Mouse (Mus musculus): ENCODE measurements around the gene Ccdc182. TPM values are rescaled to one million over a fixed set of nuclear protein-coding genes. Genes with fewer than 3 reads are reported as not detected.

Ccdc182 gene
- polyA plus RNA-seq, 1 experiment from 2014 or later = not detected

GRCm38 (mm10) chr11:88252767-88253513 lies 40.9 kb upstream of the Ccdc182 start:
- 52% methylated on average over 10 of the region's 18 CpGs for WGBS (ENCODE audit: insufficient replicate concordance)
- no peak overlapping the region for H3K4me3 ChIP-seq (ENCODE audit: low read depth, low read length)
- H3K9ac ChIP-seq (replicated peaks) = no peak overlapping the region
- H3K4me1 ChIP-seq (ENCODE audit: insufficient read depth) = 0 out of 2 replicates have a peak, but pooled peaks cover 2% of the 10 kb centered on the region
- peaks cover 22% of the 10 kb centered on the region; the same call in 1 of the 2 replicates for H3K27me3 ChIP-seq (ENCODE audit: insufficient read depth, low read length)
- H3K36me3 ChIP-seq (replicated peaks; ENCODE audit: insufficient read depth, low read length) = no peaks in the 10 kb centered on the region
- H3K9me3 ChIP-seq (ENCODE audit: low read length) = 0 out of 2 replicates have a peak, but pooled peaks cover 1% of the 10 kb centered on the region
- no peak for ATAC-seq
- TF ChIP-seq CTCF (IDR thresholded peaks at IDR 0.05; ENCODE audit: low read depth) (no peak), EP300 (IDR thresholded peaks at IDR 0.05; ENCODE audit: low read depth) (no peak)
- H3K4me2 ChIP-seq (ENCODE audit: low read depth, low read length) = no peak overlapping the region
- H3K27ac ChIP-seq (ENCODE audit: low read depth) = no peak overlapping the region
- no peak for DNase-seq

GRCm38 (mm10) chr11:88253514-88254167 lies 40.2 kb upstream of the Ccdc182 start:
- H3K9ac ChIP-seq (replicated peaks) = no peak overlapping the region
- H3K4me2 ChIP-seq (ENCODE audit: low read depth, low read length) = no peak overlapping the region
- H3K9me3 ChIP-seq (ENCODE audit: low read length) = 0 out of 2 replicates have a peak, but pooled peaks cover 4% of the 10 kb centered on the region
- TF ChIP-seq CTCF (IDR thresholded peaks at IDR 0.05; ENCODE audit: low read depth) (no peak), EP300 (IDR thresholded peaks at IDR 0.05; ENCODE audit: low read depth) (no peak)
- no peak overlapping the region for H3K4me3 ChIP-seq (ENCODE audit: low read depth, low read length)
- DNase-seq (no peak), ATAC-seq (no peak)
- H3K27ac ChIP-seq (ENCODE audit: low read depth) = no peak overlapping the region
- H3K27me3 ChIP-seq (ENCODE audit: insufficient read depth, low read length) = peaks cover 27% of the 10 kb centered on the region; the same call in 1 of the 2 replicates
- 65% methylated on average over 7 of the region's 7 CpGs for WGBS (ENCODE audit: insufficient replicate concordance)
- 0 out of 2 replicates have a peak, but pooled peaks cover 2% of the 10 kb centered on the region for H3K4me1 ChIP-seq (ENCODE audit: insufficient read depth)
- H3K36me3 ChIP-seq (replicated peaks; ENCODE audit: insufficient read depth, low read length) = no peaks in the 10 kb centered on the region

- Histone ChIP-seq H3K4me2 (ENCODE audit: low read depth, low read length) (no peak overlapping the region), H3K27ac (ENCODE audit: low read depth) (no peak overlapping the region), H3K4me1 (ENCODE audit: insufficient read depth) (no peaks in the 10 kb centered on the region), H3K9ac (replicated peaks) (no peak overlapping the region), H3K4me3 (ENCODE audit: low read depth, low read length) (no peak overlapping the region), H3K36me3 (replicated peaks; ENCODE audit: insufficient read depth, low read length) (no peaks in the 10 kb centered on the region), H3K27me3 (ENCODE audit: insufficient read depth, low read length) (peaks cover 40% of the 10 kb centered on the region), H3K9me3 (ENCODE audit: low read length) (peaks cover 11% of the 10 kb centered on the region)
- DNase-seq = no peak
- WGBS (ENCODE audit: insufficient replicate concordance) = 75% methylated on average over 4 of the region's 4 CpGs
- TF ChIP-seq CTCF (IDR thresholded peaks at IDR 0.05; ENCODE audit: low read depth) (no peak), EP300 (IDR thresholded peaks at IDR 0.05; ENCODE audit: low read depth) (no peak)
- ATAC-seq = no peak
Measured at GRCm38 (mm10) chr11:88257700-88258099, 36.2 kb upstream of the Ccdc182 start.

GRCm38 (mm10) chr11:88258212-88258611 lies 35.6 kb upstream of the Ccdc182 start:
- DNase-seq = no peak
- TF ChIP-seq CTCF (IDR thresholded peaks at IDR 0.05; ENCODE audit: low read depth) (peak; percentile 50), EP300 (IDR thresholded peaks at IDR 0.05; ENCODE audit: low read depth) (no peak)
- no peaks in the 10 kb centered on the region for H3K36me3 ChIP-seq (replicated peaks; ENCODE audit: insufficient read depth, low read length)
- no peaks in the 10 kb centered on the region for H3K4me1 ChIP-seq (ENCODE audit: insufficient read depth)
- peaks cover 11% of the 10 kb centered on the region for H3K9me3 ChIP-seq (ENCODE audit: low read length)
- WGBS (ENCODE audit: insufficient replicate concordance) = 73% methylated on average over 4 of the region's 4 CpGs
- no peak overlapping the region for H3K27ac ChIP-seq (ENCODE audit: low read depth)
- H3K4me3 ChIP-seq (ENCODE audit: low read depth, low read length) = no peak overlapping the region
- no peak overlapping the region for H3K4me2 ChIP-seq (ENCODE audit: low read depth, low read length)
- H3K9ac ChIP-seq (replicated peaks) = no peak overlapping the region
- peaks cover 40% of the 10 kb centered on the region for H3K27me3 ChIP-seq (ENCODE audit: insufficient read depth, low read length)
- ATAC-seq = no peak

- Histone ChIP-seq H3K27me3 (ENCODE audit: insufficient read depth, low read length) (peaks cover 44% of the 10 kb centered on the region), H3K27ac (ENCODE audit: low read depth) (no peak overlapping the region), H3K36me3 (replicated peaks; ENCODE audit: insufficient read depth, low read length) (no peaks in the 10 kb centered on the region), H3K4me2 (ENCODE audit: low read depth, low read length) (no peak overlapping the region), H3K9me3 (ENCODE audit: low read length) (peaks cover 11% of the 10 kb centered on the region), H3K4me3 (ENCODE audit: low read depth, low read length) (no peak overlapping the region), H3K9ac (replicated peaks) (no peak overlapping the region), H3K4me1 (ENCODE audit: insufficient read depth) (no peaks in the 10 kb centered on the region)
- DNase-seq (no peak), ATAC-seq (no peak)
- 39% methylated on average over 7 of the region's 7 CpGs for WGBS (ENCODE audit: insufficient replicate concordance)
- TF ChIP-seq EP300 (IDR thresholded peaks at IDR 0.05; ENCODE audit: low read depth) (no peak), CTCF (IDR thresholded peaks at IDR 0.05; ENCODE audit: low read depth) (no peak)
Measured at GRCm38 (mm10) chr11:88260463-88260862, 33.4 kb upstream of the Ccdc182 start.

- no peak overlapping the region for H3K4me2 ChIP-seq (ENCODE audit: low read depth, low read length)
- ATAC-seq (no peak), DNase-seq (no peak)
- no peak overlapping the region for H3K27ac ChIP-seq (ENCODE audit: low read depth)
- 82% methylated on average over 5 of the region's 5 CpGs for WGBS (ENCODE audit: insufficient replicate concordance)
- H3K4me1 ChIP-seq (ENCODE audit: insufficient read depth) = no peaks in the 10 kb centered on the region
- H3K27me3 ChIP-seq (ENCODE audit: insufficient read depth, low read length) = peaks cover 55% of the 10 kb centered on the region
- no peaks in the 10 kb centered on the region for H3K36me3 ChIP-seq (replicated peaks; ENCODE audit: insufficient read depth, low read length)
- H3K9me3 ChIP-seq (ENCODE audit: low read length) = peaks cover 2% of the 10 kb centered on the region
- H3K9ac ChIP-seq (replicated peaks) = no peak overlapping the region
- TF ChIP-seq CTCF (IDR thresholded peaks at IDR 0.05; ENCODE audit: low read depth) = no peak
- no peak for TF ChIP-seq EP300 (IDR thresholded peaks at IDR 0.05; ENCODE audit: low read depth)
- H3K4me3 ChIP-seq (ENCODE audit: low read depth, low read length) = no peak overlapping the region
Measured at GRCm38 (mm10) chr11:88264889-88265288, 29.0 kb upstream of the Ccdc182 start.
